Comparison of ENCODE assay signal across 8 mouse cellular contexts in genomic region chr11:59202081-59202995, GRCm38 (mm10). TPM values are rescaled to one million over a fixed set of nuclear protein-coding genes. Genes with fewer than 3 reads are reported as not detected.
DNase-seq lines count a peak whose midpoint lies in the region; ATAC-seq and TF ChIP-seq lines count a peak whose summit lies in the region.

TSS of gene Mrpl55 (plus strand) at chr11:59202486.

- peak; percentile 93 for ATAC-seq in embryonic facial prominence, embryonic 15.5 days (ENCODE audit: insufficient number of reproducible peaks, low FRiP score, low TSS enrichment, low read depth)
- peak; percentile 91 for ATAC-seq in kidney, embryonic 15.5 days (replicated peaks; ENCODE audit: low FRiP score)
- peak; percentile 91 for ATAC-seq in liver, embryonic 11.5 days (replicated peaks; ENCODE audit: low FRiP score)
- ATAC-seq in stomach, embryonic 14.5 days (ENCODE audit: insufficient number of reproducible peaks, insufficient read depth, low FRiP score, low read depth) = peak; percentile 89

- peak; percentile 91 for DNase-seq in A20 (ENCODE audit: low read depth, low spot score)
- DNase-seq in heart, adult 9 months (ENCODE audit: low spot score in 2 of 2) = peak; percentile 90 to 91
- peak; percentile 95 for DNase-seq in liver, embryonic 11.5 days (ENCODE audit: low spot score)
- peak; percentile 97 for DNase-seq in naive thymus-derived CD4-positive, alpha-beta T cell, adult 2 months (ENCODE audit: low read depth)

- peak; percentile 63; the same call in 1 of the 2 replicates for TF ChIP-seq POLR2A in bone marrow, adult 2 months (IDR thresholded peaks at IDR 0.05; ENCODE audit: borderline replicate concordance, control insufficient read depth, low read depth, low read length)

- TF ChIP-seq CTCF in bone marrow, adult 2 months (IDR thresholded peaks at IDR 0.05; ENCODE audit: control insufficient read depth, insufficient read depth, low read length) = no peak

- H3K36me3 ChIP-seq in embryonic facial prominence, embryonic 15.5 days = peaks cover 35% of the 10 kb centered on the region
- peaks cover 46% of the 10 kb centered on the region for H3K36me3 ChIP-seq in kidney, embryonic 15.5 days
- H3K36me3 ChIP-seq in liver, embryonic 11.5 days (ENCODE audit: control insufficient read depth, insufficient read depth, low read length) = peaks cover 20% of the 10 kb centered on the region; the same call in 1 of the 2 replicates
- H3K36me3 ChIP-seq in stomach, embryonic 14.5 days (ENCODE audit: control insufficient read depth, insufficient read depth, low read length) = peaks cover 16% of the 10 kb centered on the region; the same call in 1 of the 2 replicates

- peak within 1 kb of the TSS; percentile 87 for H3K27ac ChIP-seq in bone marrow, adult 2 months (ENCODE audit: control insufficient read depth, insufficient read depth, low read depth, low read length, poor library complexity)
- peak within 1 kb of the TSS; percentile 84 for H3K27ac ChIP-seq in embryonic facial prominence, embryonic 15.5 days (replicated peaks)
- H3K27ac ChIP-seq in kidney, embryonic 15.5 days = peak within 1 kb of the TSS; percentile 82
- H3K27ac ChIP-seq in liver, embryonic 11.5 days (ENCODE audit: low read depth, low read length) = peak within 1 kb of the TSS; percentile 81
- peak within 1 kb of the TSS; percentile 34; the same call in 1 of the 2 replicates for H3K27ac ChIP-seq in stomach, embryonic 14.5 days (ENCODE audit: low read length)

- no peaks in the 10 kb centered on the region for H3K27me3 ChIP-seq in embryonic facial prominence, embryonic 15.5 days
- H3K27me3 ChIP-seq in kidney, embryonic 15.5 days = no peaks in the 10 kb centered on the region
- no peaks in the 10 kb centered on the region for H3K27me3 ChIP-seq in liver, embryonic 11.5 days (replicated peaks; ENCODE audit: control insufficient read depth, insufficient read depth, low read length)
- no peaks in the 10 kb centered on the region for H3K27me3 ChIP-seq in stomach, embryonic 14.5 days (ENCODE audit: control insufficient read depth, insufficient read depth, low read length)

- peak within 1 kb of the TSS; percentile 93 for H3K4me2 ChIP-seq in embryonic facial prominence, embryonic 15.5 days (replicated peaks)
- peak within 1 kb of the TSS; percentile 86 for H3K4me2 ChIP-seq in kidney, embryonic 15.5 days
- H3K4me2 ChIP-seq in liver, embryonic 11.5 days = peak within 1 kb of the TSS; percentile 91
- peak within 1 kb of the TSS; percentile 86 for H3K4me2 ChIP-seq in stomach, embryonic 14.5 days (replicated peaks; ENCODE audit: low read depth, low read length)

- WGBS in bone marrow, adult 2 months = under 1% methylated on average over 63 of the region's 63 CpGs
- under 1% methylated on average over 63 of the region's 63 CpGs for WGBS in embryonic facial prominence, embryonic 15.5 days
- WGBS in kidney, embryonic 15.5 days = under 1% methylated on average over 63 of the region's 63 CpGs
- under 1% methylated on average over 63 of the region's 63 CpGs for WGBS in liver, embryonic 11.5 days
- WGBS in stomach, embryonic 14.5 days = under 1% methylated on average over 63 of the region's 63 CpGs

- peak within 1 kb of the TSS; percentile 87 for H3K4me3 ChIP-seq in bone marrow, adult 2 months (replicated peaks; ENCODE audit: control insufficient read depth, low read depth, low read length)
- peak within 1 kb of the TSS; percentile 96 for H3K4me3 ChIP-seq in embryonic facial prominence, embryonic 15.5 days (replicated peaks)
- H3K4me3 ChIP-seq in kidney, embryonic 15.5 days (replicated peaks) = peak within 1 kb of the TSS; percentile 88
- H3K4me3 ChIP-seq in liver, embryonic 11.5 days (ENCODE audit: low read depth, low read length) = peak within 1 kb of the TSS; percentile 83
- H3K4me3 ChIP-seq in stomach, embryonic 14.5 days (ENCODE audit: low read depth, low read length) = peak within 1 kb of the TSS; percentile 55

- no peaks in the 10 kb centered on the region; the same call in none of the 2 replicates for H3K4me1 ChIP-seq in bone marrow, adult 2 months (ENCODE audit: control insufficient read depth, insufficient read depth, low read length)
- H3K4me1 ChIP-seq in embryonic facial prominence, embryonic 15.5 days = peaks cover 14% of the 10 kb centered on the region
- peaks cover 11% of the 10 kb centered on the region for H3K4me1 ChIP-seq in kidney, embryonic 15.5 days
- peaks cover 8% of the 10 kb centered on the region for H3K4me1 ChIP-seq in liver, embryonic 11.5 days (replicated peaks; ENCODE audit: control insufficient read depth, insufficient read depth, low read length)
- H3K4me1 ChIP-seq in stomach, embryonic 14.5 days (ENCODE audit: control insufficient read depth, insufficient read depth, low read length) = peaks cover 13% of the 10 kb centered on the region

- H3K9ac ChIP-seq in embryonic facial prominence, embryonic 15.5 days = peak within 1 kb of the TSS; percentile 81
- H3K9ac ChIP-seq in kidney, embryonic 15.5 days = peak within 1 kb of the TSS; percentile 79
- H3K9ac ChIP-seq in liver, embryonic 11.5 days (ENCODE audit: low read depth, low read length) = peak within 1 kb of the TSS; percentile 80
- H3K9ac ChIP-seq in stomach, embryonic 14.5 days (replicated peaks; ENCODE audit: low read depth, low read length) = peak within 1 kb of the TSS; percentile 53

- no peaks in the 10 kb centered on the region for H3K9me3 ChIP-seq in embryonic facial prominence, embryonic 15.5 days (replicated peaks)
- no peaks in the 10 kb centered on the region for H3K9me3 ChIP-seq in kidney, embryonic 15.5 days (replicated peaks)
- no peaks in the 10 kb centered on the region for H3K9me3 ChIP-seq in liver, embryonic 11.5 days (ENCODE audit: control insufficient read depth, low read length)
- H3K9me3 ChIP-seq in stomach, embryonic 14.5 days (ENCODE audit: control insufficient read depth, low read depth, low read length) = no peaks in the 10 kb centered on the region

RNA-seq across cellular contexts. Expression of gene Mrpl55, which starts in this region (rescaled TPM):
- polyA plus RNA-seq in bone marrow, adult 2 months (2011; ENCODE audit: insufficient read depth, insufficient read length, low replicate concordance, missing spikeins) = 17.6 and 28.0 TPM in 2 replicates
- 82.3 and 82.8 TPM in 2 replicates for polyA plus RNA-seq in embryonic facial prominence, embryonic 15.5 days (2015; fragmentation: Nextera tagmentation; extraction: Ambion mirVana)
- 99.6 and 102 TPM in 2 replicates for polyA plus RNA-seq in kidney, embryonic 15.5 days (2015; fragmentation: Nextera tagmentation; extraction: Ambion mirVana)
- polyA plus RNA-seq in liver, embryonic 11.5 days (2014; fragmentation: Nextera tagmentation; extraction: Ambion mirVana) = 104 and 106 TPM in 2 replicates
- polyA plus RNA-seq in stomach, embryonic 14.5 days (2014; fragmentation: Nextera tagmentation; extraction: Ambion mirVana) = 92.3 and 103 TPM in 2 replicates

Comparison
In these comparisons a context has a peak if more than half of its experiments do, and no peak if none do; other contexts are left out.
1. Peak in every context shown above with its lines: DNase-seq, ATAC-seq, H3K4me3 ChIP-seq and H3K27ac ChIP-seq.
2. H3K27ac ChIP-seq: peak in every context shown above with its lines; median percentile 87 in bone marrow, adult 2 months; 84 in embryonic facial prominence, embryonic 15.5 days; 82 in kidney, embryonic 15.5 days; 81 in liver, embryonic 11.5 days; 34 in stomach, embryonic 14.5 days.